Mouse (Mus musculus): ENCODE results near the gene Prss43.

DNA sequence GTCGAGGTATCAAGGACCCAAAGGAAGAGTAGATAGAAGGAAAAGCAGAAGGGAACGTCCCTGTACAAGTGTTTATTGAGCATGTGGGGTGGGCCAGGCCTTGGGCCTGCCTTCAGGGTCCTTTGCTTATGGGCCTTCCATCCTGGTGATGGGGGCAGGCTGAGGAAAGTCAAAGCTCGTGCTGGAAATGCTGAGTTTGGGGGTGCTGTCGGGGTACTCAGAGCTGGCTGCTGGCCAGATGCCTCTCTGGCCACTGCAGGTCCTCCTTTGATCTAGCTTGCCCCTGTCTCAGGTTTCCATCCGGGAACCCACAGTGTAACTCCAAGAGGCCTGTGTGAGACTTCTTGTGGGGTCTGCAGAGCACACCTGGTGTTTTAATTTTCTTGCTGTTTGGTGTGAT is 32.0 kb downstream of the Prss43 start:
- no peak for TF ChIP-seq MAFK (IDR thresholded peaks at IDR 0.05; ENCODE audit: insufficient read depth, low read depth, low read length)
- TF ChIP-seq ZC3H11A (IDR thresholded peaks at IDR 0.05; ENCODE audit: borderline replicate concordance, low read depth, low read length), result no peak
- TF ChIP-seq HCFC1 (IDR thresholded peaks at IDR 0.05; ENCODE audit: borderline replicate concordance, insufficient read depth, low read length), result no peak
